Mouse (Mus musculus) cerebellum, adult 8-10 months (tissue): ENCODE measurements around the gene Ly6g6e.

ENCODE experiments used
- DNase-seq: peaks from one replicate; pipeline ENCODE4 v3.0.0; 2022

Ly6g6e gene

DNA sequence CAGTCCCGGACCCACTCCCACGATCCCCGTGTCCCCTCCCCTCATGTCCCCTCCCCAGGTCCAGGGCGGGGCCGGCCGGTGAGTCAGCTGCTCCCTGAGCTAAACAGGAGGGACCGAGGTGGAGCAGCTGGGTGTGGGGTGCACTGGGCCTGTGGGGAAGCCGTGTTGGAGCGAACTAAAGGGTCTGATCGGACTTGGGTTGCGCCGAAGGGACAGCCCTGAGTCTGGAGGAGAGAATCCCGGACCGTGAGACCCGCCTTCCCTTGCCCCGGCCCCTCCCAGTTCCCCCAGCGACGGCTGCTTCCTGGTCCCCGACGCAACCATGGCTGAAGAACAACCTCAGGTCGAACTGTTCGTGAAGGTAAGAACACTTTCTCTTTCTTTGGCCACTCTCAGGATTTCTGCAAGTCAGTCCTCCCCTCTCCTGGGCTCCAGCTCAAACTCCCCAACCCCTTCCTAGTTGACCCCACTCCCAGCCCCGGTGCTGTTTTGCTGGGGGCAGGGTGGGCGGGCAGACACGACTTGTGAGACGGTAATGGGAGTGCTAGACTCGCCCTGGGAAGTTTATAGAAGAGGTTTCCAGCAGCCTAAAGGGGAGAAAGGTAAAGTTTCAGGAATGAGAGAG lies 26.5 kb upstream of the Ly6g6e start:
- peak; percentile 40 for DNase-seq

DNA sequence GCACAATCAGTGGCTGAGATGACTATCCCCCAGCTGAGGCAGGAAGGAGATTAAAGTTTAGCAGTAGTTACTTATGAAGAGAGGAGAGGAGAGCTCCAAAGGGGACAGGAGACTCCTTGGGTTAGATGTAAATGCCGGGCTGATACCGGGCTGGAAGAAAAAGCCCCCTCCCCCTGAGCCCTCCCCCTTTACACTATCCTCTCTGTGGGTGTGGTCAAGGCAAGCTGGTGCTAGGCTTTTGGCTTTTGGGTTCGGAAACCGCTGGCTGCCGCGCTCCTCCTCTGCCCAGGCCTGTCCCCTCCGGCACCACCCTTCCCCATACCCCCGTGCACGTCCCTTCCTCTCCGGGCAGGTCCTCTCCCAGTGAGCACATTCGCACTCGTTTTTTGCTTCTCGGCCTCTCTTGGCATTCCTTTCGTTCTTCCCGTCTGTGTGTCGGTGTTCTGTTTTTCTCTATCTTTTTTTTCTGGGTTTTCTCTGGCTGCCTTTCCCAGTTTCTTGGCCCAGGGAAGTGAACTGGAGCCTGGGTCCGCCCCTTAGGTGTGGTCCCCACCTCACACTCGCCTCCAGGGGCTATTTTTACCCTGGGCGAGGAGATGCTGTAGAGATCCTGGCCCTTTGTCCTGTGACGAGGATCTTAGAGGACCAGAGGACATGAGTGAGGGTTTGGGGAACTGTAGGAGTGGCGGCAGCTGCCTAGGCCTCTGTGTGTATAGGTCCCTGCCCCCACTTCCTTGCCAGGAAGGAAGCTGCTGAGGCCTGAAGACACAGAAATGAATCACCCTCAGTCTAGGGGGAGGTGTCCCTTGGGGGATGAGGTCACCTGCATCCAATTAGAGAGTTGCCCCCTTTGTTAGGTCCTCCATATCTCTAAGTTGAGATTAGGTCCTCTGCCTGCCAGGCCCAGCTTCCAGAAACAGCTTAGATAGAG lies 25.3 kb upstream of the Ly6g6e start:
- DNase-seq, result peak; percentile 52

DNA sequence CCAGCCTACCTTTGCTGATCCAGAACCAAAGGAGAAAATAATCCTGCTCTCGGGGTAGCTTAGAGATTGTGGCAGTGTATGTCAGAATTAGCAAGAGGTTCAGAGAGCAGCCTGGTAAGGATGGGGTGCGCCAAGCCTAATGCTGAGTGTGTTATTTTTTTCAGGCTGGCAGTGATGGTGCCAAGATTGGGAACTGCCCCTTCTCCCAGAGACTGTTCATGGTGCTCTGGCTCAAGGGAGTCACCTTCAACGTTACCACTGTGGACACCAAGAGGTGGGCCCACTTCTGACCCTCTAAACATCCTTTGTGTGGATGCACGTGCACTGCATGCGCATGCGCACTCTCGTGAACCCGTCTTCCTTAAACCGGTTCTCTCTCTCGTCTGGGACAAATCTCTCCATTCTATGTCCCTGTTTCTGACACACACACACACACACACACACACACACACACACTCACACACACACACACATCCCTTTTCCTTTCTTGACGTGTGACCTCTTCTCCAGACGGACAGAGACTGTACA lies 24.4 kb upstream of the Ly6g6e start:
- DNase-seq, result no peak

DNA sequence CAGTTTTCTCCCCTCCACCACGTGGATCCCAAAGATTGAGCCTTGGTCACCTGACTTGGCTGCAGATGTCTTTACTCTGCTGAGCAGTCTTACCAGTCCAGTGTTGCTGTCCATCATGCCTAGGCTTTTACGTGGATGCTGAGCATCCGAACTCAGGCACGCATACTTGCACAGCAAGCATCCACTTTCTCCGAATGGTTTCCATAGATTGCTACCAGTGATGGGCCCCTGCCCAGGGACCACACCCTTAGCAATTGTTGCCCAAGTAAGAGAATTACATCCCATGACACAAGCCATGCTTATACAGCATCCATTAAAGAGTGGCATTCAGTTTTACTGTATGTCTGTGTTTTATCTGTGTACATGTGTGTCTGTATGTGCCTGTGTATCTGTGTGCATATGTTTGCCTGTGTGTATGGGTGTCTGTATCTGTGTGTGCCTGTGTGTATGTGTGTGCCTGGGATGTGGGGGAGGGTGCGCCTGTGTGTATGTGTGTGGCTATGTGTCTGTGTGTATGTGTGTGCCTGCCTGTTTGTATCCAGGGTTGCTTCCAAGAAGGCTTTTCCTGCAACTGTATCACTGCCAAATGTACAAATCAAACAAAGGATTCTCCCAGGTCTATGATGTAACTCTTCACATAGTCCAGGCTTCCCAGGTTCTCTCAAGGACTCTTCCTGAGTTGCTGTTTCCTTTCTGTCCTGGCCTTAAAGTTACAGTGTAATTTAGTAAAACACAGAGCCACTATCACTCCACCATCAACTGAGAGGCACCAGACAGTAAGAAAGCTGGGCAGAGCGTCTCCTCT lies 20.8 kb upstream of the Ly6g6e start:
- DNase-seq, result no peak

DNA sequence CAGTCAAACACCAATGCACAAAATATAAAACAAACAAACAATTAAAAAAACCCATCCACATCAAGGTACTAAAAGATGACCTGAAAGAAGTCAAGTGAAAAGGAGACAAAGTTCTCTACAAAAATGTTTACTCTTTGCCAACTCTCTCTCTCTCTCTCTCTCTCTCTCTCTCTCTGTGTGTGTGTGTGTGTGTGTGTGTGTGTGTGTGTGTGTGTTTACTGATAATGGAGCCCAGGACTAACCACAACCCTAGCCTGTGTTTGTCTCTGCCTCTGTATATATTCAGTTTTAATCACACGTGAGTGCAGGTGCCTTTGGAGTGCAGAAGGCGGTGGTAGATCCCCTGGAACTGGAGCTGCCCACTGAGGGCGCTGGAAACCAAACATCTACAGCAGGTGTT lies 19.6 kb upstream of the Ly6g6e start:
- no peak for DNase-seq

DNA sequence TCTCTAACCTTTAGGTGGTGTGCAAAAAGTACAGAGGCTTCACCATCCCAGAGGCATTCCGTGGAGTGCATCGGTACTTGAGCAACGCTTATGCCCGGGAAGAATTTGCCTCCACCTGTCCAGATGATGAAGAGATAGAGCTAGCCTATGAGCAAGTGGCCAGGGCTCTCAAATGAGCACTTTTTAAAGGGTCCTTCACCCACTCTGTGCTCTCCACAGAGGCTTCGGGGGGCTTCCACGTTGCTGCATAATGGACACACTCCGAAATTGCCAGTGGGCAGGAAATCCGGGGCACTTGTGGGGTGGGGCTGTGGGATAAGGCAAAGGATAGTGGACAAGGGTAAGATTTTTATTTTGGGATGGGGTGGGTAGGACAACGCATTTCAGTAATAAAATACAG lies 18.4 kb upstream of the Ly6g6e start:
- peak; percentile 28 for DNase-seq

DNA sequence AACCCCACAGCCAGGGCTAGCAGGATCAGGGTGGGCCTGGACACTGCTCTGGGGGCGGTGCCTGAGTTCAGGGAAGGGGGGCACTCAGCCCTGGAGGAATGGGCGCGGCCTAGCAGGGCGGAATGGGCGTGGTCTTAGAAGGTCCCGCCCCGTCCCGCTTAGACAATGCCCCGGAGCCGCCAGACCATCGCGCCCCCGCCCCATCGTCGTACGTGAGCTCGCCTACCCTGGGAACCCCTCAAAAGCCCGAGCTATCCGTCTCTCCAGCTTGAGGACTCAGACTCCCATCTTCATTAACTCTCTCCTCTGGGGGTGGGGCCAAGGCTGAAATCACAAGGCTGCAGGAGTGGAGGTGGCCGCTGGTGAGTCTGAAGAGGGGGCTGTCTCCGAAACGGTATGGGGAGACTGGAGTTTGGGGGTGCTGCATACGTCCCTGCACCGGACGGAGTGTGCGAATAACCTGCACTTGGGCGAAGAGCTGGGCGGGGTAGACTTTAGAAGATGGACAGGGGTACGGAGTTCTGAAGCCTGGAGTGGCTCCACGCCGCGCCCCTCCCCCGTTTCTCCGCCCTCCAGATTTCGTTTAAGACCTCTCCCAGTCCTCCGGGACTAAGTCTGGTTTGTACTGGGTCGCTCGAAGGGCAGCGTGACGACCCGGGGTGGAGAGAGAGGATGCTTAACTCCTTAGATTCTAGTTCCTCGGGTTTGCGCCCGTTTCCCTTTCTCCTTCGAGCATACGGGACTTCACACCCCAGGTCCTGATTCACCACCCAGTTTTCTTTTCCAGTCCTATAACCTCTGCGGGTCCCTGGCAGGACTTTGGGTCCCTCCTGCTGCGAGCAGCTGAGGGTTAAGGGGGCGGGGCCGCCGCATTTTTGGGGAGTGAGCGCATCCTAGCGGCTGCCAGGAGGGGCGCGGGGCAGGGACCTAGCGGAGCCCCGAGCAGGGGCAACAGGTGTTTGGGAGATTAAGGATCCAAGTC lies 17.5 kb upstream of the Ly6g6e start, which contains the start of gene Ddah2:
TSS of gene Ddah2 (plus strand) at position 125 of the 982 bp plus-strand sequence.
- DNase-seq, result peak; percentile 84

DNA sequence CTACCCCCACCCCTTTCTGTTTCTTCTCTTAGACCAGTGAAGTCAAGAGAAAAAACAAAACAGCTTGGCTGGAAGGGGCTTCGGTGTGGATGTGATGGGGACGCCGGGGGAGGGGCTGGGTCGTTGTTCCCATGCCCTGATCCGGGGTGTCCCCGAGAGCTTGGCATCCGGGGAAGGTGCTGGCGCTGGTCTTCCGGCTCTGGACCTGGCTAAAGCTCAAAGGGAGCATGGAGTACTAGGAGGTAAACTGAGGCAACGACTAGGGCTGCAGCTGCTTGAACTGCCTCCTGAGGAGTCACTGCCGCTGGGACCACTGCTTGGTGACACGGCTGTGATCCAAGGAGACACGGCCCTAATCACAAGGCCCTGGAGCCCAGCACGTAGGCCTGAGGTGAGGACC lies 16.6 kb upstream of the Ly6g6e start:
- DNase-seq, result peak; percentile 41

DNA sequence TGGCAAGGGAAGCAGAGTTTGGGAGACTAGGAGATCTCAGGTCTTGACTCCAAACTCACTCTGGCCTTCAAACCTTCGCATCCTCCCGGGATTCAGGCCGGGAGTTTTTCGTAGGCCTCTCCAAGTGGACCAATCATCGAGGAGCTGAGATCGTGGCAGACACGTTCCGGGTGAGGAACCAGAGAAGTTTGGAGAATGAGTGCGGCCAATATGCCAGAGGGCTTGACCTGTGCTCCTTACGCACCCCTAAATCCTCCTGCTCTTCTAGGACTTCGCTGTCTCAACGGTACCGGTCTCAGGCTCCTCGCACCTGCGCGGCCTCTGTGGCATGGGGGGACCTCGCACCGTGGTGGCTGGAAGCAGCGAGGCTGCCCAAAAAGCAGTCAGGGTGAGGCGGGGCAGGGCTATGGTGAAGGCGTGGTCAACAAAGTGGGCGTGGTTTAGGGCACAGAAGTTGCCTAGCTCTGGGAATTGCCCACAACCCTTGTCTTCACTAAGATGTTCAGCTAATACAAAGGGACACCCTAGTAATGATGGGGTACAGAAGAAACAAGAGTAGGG lies 15.9 kb upstream of the Ly6g6e start:
- peak; percentile 31 for DNase-seq

DNA sequence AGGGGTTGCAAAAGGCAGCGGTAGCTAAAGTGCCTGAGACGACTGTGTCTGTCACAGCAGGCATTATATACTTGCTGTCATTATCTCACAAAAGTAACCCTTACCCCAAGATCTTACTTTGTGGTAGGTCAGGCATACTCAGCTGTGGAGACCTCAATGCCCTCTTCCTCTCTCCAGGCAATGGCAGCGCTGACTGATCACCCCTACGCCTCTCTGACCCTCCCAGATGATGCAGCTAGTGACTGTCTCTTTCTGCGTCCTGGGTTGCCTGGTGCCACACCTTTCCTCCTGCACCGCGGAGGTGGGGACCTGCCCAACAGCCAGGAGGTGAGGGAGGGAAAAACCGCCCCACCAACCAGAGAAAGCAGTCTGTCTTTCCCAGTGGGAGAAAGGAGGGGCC lies 15.4 kb upstream of the Ly6g6e start:
- DNase-seq, result no peak

DNA sequence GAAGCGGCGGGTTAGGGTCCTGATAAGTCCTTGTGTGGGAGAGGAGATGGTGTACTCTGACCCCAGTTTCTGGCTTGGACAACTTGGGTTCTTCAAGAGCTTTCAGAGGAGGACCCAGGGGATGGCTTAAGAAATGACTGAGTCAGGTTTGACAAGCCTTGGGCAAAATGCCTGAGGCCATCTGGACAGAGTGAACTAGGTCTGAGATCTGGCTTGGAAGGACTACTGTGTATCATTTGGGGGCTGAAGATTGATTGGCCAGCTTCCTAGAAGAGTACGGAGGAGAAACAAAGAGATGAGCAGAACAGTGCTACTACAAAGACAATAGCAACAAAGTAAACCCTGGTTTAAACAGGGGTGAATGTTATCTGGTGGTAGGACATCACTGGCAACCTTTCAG lies 13.2 kb upstream of the Ly6g6e start:
- no peak for DNase-seq

DNA sequence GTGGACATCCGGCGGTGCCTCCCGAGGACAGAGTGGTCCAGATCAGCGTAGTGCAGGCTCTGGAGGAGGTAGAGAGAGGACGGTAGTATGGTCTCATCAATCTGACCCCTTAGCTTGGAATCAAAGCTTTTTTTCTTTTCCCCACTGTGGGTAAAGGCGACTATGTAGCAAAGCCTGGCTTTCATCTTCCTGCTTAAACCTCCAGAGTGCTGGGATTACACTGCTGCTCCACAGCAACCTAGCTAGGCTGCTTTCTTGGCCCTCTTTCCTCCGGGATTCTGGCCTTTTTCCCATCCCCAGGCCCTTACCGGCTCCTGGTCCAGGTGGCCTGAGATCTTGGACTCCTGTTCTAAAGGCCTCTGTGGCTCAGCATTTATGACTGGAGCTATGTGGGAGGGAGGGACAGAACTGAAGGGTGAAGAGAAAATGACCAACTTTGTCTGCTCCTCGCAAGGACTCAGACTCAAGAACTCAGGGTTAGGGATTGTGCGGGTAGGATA lies 12.3 kb upstream of the Ly6g6e start:
- peak; percentile 69 for DNase-seq

DNA sequence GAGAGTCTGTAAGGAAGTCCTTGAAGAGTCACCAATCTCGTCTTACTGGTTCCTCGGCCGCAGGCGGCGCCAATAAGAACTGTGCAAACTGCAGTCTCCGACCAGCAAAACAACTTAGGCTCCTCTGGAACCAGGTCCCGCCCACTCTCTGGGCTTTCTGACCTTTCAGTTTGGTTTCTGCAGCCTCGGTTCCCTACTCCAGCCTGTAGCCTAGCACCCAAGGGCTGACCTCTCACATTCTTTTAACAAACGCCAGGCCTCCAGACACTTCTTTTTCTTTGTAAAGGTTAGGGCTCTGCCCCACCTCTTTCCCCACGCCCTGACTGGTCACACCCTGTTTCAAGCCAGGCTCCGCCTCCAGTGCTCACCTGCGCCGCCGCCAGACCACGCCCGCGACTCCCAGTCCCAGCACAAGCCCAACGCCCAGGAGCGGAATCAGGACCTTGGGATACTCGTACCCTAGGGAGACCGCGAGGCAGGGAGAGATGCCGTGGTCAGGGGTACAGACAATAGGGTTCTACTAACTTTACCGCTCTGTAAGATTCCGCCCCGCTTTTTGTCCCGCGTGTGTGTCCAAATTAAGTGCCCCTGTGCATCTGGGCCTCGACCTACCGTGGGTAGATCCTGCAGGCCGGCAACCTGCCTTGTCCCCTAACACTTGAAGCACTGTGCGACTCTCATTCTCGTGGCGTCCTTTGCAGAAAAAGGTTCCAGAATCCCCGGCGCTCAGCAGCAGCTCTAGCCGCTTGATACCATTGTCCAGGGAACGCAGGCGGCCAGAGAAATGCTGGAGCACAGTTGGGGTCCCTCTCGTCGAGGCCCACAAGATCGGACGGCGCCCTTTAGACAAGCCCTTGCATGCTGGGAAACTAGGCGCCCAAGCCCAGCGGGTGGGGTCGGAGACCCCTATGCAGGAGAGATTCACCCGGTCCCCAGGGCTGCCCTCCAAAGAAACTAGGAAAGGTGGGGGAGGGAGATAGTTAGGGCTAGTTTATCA lies 11.5 kb upstream of the Ly6g6e start, which contains the start of gene Ly6g6c:
TSS of gene Ly6g6c (plus strand) at position 438 of the 997 bp plus-strand sequence.
- DNase-seq, result no peak

DNA sequence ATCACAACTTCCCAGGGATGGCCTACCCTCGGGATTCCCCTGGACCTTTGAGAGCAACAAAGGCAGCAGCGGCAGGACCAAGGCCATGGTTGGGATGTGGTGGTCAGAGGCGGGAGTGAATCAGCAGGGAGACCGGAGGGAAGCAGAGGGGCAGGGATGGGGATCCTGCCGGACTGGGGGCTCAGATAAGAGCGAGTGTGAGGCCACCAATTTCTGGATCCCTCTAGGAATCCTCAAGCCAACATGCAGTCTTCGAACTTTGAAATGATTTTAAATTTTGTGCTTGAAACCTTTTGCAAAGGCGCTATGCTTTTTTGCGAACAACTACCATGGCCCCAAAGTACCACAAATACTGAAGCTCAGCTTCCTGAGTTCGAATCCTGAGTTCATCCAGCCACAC lies 10.6 kb upstream of the Ly6g6e start, which contains the start of gene Mpig6b:
TSS of gene Mpig6b (minus strand) at position 101 of the 400 bp plus-strand sequence.
- DNase-seq, result no peak

DNA sequence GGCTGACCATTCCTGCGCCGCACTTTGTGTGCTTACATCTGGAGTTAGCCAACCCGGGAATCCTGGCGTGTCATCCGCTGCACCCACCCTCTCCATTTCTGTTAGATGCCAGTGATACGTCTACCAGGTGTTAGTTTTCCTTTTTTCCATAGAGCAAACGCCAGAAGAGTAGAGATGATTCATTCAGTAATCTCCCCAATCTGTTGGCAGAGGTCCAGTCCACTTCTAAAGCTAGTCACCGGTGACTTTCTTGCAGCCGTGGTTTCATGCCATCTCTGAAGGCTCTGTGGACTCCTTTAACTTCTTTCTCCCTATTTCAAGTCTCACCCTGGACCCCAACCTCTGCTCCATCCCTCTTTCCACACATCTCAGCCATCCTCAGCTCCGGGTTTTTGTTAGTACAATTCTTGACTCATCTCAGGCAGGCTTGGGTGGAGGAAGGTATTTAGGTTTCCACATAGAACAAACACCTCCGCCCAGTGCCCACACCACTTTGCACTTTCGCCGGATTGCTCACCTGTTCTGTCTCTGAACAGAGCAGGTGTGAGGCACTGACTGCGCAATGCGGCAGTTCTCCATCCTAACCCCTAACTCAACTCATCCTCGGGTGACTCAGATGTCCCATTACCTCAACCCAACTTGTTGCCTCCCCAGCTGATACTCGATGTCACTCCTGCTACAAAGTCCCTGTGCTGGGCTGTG lies 8.3 kb upstream of the Ly6g6e start:
- no peak for DNase-seq

DNA sequence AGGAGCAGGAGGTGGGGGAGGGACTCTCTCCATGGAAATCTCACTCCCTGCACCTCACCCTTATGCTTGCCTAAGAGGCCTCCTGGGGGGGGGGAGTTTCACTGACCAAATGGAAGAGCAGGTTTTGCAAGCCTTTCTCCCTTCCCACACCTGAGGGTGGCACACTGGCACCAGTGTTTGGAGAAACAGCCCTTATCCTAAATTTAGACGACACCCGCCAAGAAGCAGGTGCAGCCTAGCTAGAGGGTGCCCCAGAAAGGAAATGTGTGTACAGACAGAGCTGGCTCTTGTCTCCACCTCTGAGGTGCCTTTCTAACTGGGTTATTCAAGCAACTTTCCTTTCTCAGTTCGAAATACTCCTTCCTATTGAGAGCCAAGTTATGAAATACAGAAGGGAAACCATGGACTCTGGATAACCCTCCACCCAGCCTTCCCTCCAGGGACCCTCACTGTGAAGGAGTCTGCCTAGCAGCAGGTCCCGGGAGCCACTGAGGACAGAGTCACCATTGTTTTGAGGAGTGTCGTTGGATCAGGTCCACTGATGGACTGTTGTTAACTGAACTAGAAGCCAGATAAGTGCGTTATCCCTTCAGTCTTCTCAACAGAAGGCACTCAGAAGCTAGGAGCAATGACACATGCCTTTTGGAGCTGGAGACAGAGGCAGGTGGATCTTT lies 6.0 kb upstream of the Ly6g6e start:
- DNase-seq, result peak; percentile 84

DNA sequence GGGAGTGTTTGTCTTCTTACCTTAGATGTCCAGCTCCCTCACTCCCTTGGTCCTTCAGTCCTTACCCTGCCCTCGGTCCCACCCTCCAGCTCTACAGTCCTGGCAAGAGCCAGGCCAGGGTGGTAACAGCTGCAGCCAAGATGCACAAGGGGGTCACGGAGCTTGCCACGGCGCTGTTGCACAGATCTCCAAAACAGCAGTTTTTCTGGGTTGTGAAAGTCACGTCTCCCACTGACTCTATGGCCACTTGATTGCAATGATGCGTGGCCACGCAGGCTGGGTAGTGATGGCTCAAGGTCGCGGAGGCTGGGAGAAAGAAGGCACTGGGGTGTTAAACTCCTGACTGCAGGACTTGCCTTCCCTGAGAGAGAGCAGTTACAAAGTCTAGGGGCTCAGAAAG lies 5.2 kb upstream of the Ly6g6e start:
- DNase-seq, result no peak

DNA sequence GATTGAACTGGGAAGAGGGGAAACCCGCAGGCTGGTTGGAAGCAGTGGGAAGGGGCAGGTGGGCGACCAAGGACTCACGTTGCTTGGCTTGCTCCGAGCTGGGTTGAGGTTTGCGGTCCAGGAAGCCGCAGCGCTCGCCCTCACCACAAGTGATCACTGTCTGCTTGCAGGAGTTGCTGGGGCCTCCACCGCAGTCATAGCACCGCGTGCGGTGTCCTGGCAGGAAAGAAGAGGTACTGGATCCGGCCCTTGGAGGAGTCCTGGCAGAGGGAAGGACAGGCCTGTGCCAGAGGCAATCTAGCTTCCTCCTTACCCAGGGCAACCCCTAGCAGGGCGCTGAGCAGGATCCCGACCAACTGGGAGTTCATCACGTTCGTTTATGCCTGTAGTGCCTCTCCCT lies 2.6 kb upstream of the Ly6g6e start:
- peak; percentile 82 for DNase-seq

DNA sequence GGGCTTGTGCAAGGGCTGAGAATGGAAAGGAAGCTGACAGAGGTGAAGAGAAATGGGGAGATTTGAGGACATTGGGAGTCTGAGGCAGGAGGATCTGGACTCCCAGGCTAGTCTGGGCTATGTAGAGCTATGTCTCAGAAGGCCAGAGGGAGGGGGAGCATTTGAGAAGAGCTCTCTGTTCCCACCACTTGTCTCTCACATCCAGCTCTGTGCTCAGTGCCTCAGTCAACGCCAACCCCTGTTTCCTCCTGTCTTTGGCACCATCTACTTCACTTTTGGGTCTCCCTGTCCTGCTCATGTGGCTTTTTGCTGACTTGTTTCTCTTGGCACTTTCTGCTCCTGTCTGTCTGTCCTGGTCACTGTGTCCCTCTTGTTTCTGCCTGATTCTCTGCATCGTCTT lies 583 bp downstream of the Ly6g6e start:
- DNase-seq, result no peak
